Mouse (Mus musculus): ENCODE results near the gene Npff. TPM values are rescaled to one million over a fixed set of nuclear protein-coding genes. Genes with fewer than 3 reads are reported as not detected.

The Npff gene
- 2.4 and 2.5 TPM in 2 replicates for polyA plus RNA-seq (2015; fragmentation: Nextera tagmentation; extraction: Ambion mirVana)

DNA sequence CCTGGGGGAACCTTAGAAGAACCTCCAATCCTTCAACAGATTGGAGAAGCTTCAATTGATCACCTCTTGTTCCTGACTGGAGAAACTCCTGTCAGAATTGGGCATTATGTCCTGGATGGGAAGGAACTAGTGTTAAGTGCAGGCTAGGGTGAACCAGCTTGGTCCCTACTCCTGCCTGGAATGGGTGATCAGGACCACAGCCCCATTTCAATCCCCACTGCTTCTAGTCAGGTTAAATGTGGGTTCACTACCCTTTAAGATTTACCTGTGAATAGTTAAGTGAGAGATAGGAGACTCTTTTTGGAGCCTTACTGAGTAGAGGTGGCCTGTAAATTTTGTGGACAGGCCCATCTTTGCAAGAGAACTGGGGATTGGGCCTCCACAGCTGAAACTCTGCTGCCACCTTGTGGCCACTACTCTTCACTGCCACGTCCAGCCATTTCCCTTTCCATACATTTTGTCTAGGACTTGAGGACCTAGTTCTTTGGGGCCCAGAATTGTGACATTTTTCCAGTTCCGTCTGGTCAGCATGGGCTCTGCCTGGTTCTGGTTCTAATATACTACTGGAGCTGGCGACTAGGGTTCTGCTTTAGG lies at the start of gene Npff:
Gene Npff, minus strand, starts transcription at position 51 of the 594 bp plus-strand sequence.
- Histone ChIP-seq H3K4me2 (replicated peaks) (no peak within 1 kb of the TSS), H3K9me3 (no peaks in the 10 kb centered on the region), H3K9ac (replicated peaks) (no peak within 1 kb of the TSS), H3K36me3 (peaks cover 59% of the 10 kb centered on the region), H3K27ac (replicated peaks) (0 out of 2 replicates have a peak within 1 kb of the TSS, but pooled peaks have one; percentile 29), H3K27me3 (no peaks in the 10 kb centered on the region), H3K4me3 (no peak within 1 kb of the TSS), H3K4me1 (peaks cover 2% of the 10 kb centered on the region; the same call in 1 of the 2 replicates)
- peak; percentile 34 for ATAC-seq (replicated peaks)
- WGBS, result 5% methylated on average over 3 of the region's 3 CpGs

- Histone ChIP-seq H3K4me1 (0 out of 2 replicates have a peak, but pooled peaks cover 2% of the 10 kb centered on the region), H3K4me3 (no peak overlapping the region), H3K27me3 (no peaks in the 10 kb centered on the region), H3K9me3 (no peaks in the 10 kb centered on the region), H3K36me3 (no peaks in the 10 kb centered on the region), H3K27ac (replicated peaks) (peak overlapping the region; percentile 3), H3K4me2 (replicated peaks) (no peak overlapping the region), H3K9ac (replicated peaks) (no peak overlapping the region)
- WGBS, result 80% methylated on average over 3 of the region's 3 CpGs
- no peak for ATAC-seq (replicated peaks)
These were observed 47.3 kb upstream of the Npff start for GRCm38 (mm10) chr15:102572081-102572480.

DNA sequence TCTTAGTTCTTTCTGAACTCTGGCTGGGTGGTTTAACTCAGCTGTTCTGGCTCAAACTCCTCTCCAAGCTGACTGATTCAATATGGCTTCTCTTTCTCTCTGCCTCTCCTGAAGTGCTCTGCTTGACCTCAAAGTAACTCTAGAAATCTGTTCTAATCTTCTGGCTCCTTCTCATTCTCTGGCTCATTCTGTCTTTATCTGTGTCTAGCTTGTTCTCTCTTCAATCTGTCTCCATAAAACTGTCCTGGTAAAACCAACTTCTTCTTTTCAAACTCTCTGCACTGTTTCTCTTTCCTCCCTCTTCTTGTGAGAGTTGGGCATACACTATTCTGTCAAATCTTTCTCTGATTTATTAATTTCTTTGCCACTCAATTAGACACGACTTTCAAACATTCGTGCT lies 43.1 kb upstream of the Npff start:
- no peak overlapping the region for H3K27ac ChIP-seq (replicated peaks)
- H3K27me3 ChIP-seq, result no peaks in the 10 kb centered on the region
- no peak overlapping the region for H3K9ac ChIP-seq (replicated peaks)
- ATAC-seq (replicated peaks), result no peak
- no peak overlapping the region for H3K4me2 ChIP-seq (replicated peaks)
- H3K9me3 ChIP-seq, result no peaks in the 10 kb centered on the region
- no peaks in the 10 kb centered on the region for H3K4me1 ChIP-seq
- no peaks in the 10 kb centered on the region for H3K36me3 ChIP-seq
- no peak overlapping the region for H3K4me3 ChIP-seq
- 92% methylated on average over 2 of the region's 2 CpGs for WGBS

- peaks cover 7% of the 10 kb centered on the region; the same call in 1 of the 2 replicates for H3K36me3 ChIP-seq
- WGBS, result 54% methylated on average over 5 of the region's 5 CpGs
These were observed 38.9 kb upstream of the Npff start for GRCm38 (mm10) chr15:102563681-102564080.

GRCm38 (mm10) chr15:102563061-102563460 lies 38.3 kb upstream of the Npff start:
- no peak overlapping the region for H3K4me2 ChIP-seq (replicated peaks)

More at GRCm38 (mm10) chr15:102563681-102564080, 38.9 kb upstream of the Npff start:
- Histone ChIP-seq H3K4me1 (no peaks in the 10 kb centered on the region), H3K27ac (replicated peaks) (no peak overlapping the region), H3K4me3 (no peak overlapping the region), H3K27me3 (no peaks in the 10 kb centered on the region), H3K9me3 (no peaks in the 10 kb centered on the region), H3K4me2 (replicated peaks) (no peak overlapping the region), H3K9ac (replicated peaks) (no peak overlapping the region)
- no peak for ATAC-seq (replicated peaks)

DNA sequence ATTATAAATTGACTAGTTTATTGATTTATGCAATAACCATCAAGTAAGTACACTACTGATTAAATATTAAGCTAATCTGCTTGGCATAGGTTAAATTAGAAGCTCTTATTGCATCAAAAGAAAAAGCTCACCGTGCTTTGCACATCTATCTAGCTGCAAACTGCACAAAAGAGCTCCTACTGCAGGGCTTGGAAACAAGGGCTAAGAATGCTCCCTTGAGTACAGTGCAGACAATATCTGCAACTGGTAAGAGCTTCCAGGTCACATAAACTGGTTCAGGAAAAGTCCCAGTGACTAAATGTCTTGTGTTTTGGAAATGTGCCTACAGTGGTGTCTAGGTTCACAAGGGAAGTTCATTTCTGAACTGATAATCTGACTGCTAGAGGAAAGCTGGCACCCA lies 37.7 kb upstream of the Npff start:
- no peak for ATAC-seq (replicated peaks)
- no peak overlapping the region for H3K4me2 ChIP-seq (replicated peaks)
- no peaks in the 10 kb centered on the region for H3K4me1 ChIP-seq
- 85% methylated on average over 1 of the region's 1 CpGs for WGBS
- H3K9me3 ChIP-seq, result no peaks in the 10 kb centered on the region
- no peaks in the 10 kb centered on the region for H3K27me3 ChIP-seq
- peaks cover 7% of the 10 kb centered on the region; the same call in 1 of the 2 replicates for H3K36me3 ChIP-seq
- peak overlapping the region; percentile 1; the same call in 1 of the 2 replicates for H3K27ac ChIP-seq (replicated peaks)
- H3K9ac ChIP-seq (replicated peaks), result no peak overlapping the region
- H3K4me3 ChIP-seq, result no peak overlapping the region

More at GRCm38 (mm10) chr15:102563061-102563460, 38.3 kb upstream of the Npff start:
- ATAC-seq (replicated peaks), result no peak
- no peaks in the 10 kb centered on the region for H3K27me3 ChIP-seq
- peak overlapping the region; percentile 1; the same call in 1 of the 2 replicates for H3K27ac ChIP-seq (replicated peaks)
- no peak overlapping the region for H3K4me3 ChIP-seq
- H3K9me3 ChIP-seq, result no peaks in the 10 kb centered on the region
- H3K4me1 ChIP-seq, result no peaks in the 10 kb centered on the region
- peaks cover 7% of the 10 kb centered on the region; the same call in 1 of the 2 replicates for H3K36me3 ChIP-seq
- H3K9ac ChIP-seq (replicated peaks), result no peak overlapping the region
- 84% methylated on average over 3 of the region's 3 CpGs for WGBS

DNA sequence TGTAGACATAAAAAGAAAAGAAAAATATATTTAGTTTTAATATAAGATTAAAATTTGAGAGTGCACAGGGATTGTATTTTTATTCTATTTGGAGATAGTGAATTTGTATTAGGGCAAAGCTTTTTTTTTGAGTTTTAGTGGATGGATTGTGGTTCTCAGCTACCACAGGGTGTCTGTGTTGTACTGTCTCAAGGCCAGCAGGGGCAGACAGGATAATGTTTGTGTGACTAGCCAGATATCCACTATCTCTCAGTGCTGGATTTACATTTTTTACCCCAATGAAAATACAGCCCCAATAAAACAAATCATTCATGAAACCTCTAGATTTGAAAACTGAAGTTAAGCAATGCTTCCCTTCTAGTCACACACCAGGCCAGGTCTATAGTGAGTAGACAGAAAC lies 32.8 kb upstream of the Npff start:
- Histone ChIP-seq H3K9ac (replicated peaks) (no peak overlapping the region), H3K27ac (replicated peaks) (no peak overlapping the region), H3K4me3 (no peak overlapping the region), H3K4me2 (replicated peaks) (no peak overlapping the region), H3K27me3 (no peaks in the 10 kb centered on the region), H3K9me3 (no peaks in the 10 kb centered on the region), H3K4me1 (no peaks in the 10 kb centered on the region), H3K36me3 (peaks cover 29% of the 10 kb centered on the region)
- no peak for ATAC-seq (replicated peaks)

DNA sequence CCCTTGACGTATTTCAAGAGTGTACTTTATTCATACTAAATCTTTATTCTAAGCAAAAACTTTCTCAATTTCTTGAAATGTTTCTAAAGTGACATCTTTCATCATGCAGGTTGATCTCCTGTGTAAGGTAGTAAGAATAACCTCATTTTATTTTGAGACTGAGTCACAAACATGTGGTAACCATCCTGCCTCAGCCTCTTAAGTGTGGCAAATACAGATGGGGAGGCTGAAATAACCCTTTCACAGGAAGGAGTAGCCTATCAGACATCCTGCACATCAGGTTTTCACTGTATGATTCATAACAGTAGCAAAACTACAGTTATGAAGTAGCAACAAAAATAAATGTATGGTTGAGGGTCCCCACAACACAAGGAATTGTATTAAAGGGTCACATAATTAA lies 30.8 kb upstream of the Npff start:
- Histone ChIP-seq H3K27me3 (no peaks in the 10 kb centered on the region), H3K9me3 (no peaks in the 10 kb centered on the region), H3K36me3 (peaks cover 43% of the 10 kb centered on the region), H3K4me2 (replicated peaks) (no peak overlapping the region), H3K27ac (replicated peaks) (no peak overlapping the region), H3K4me3 (no peak overlapping the region), H3K9ac (replicated peaks) (no peak overlapping the region), H3K4me1 (no peaks in the 10 kb centered on the region)
- WGBS, result 96% methylated on average over 1 of the region's 1 CpGs
- ATAC-seq (replicated peaks), result no peak

GRCm38 (mm10) chr15:102552599-102552998 lies 27.9 kb upstream of the Npff start:
- no peak overlapping the region for H3K4me2 ChIP-seq (replicated peaks)
- WGBS, result 94% methylated on average over 5 of the region's 5 CpGs
- H3K27ac ChIP-seq (replicated peaks), result no peak overlapping the region
- no peak overlapping the region for H3K4me3 ChIP-seq
- no peak overlapping the region for H3K9ac ChIP-seq (replicated peaks)
- H3K36me3 ChIP-seq, result peaks cover 43% of the 10 kb centered on the region
- peaks cover under 1% of the 10 kb centered on the region; the same call in 1 of the 2 replicates for H3K4me1 ChIP-seq
- H3K9me3 ChIP-seq, result no peaks in the 10 kb centered on the region
- no peaks in the 10 kb centered on the region for H3K27me3 ChIP-seq
- ATAC-seq (replicated peaks), result no peak

GRCm38 (mm10) chr15:102547478-102547877 lies 22.7 kb upstream of the Npff start:
- peak overlapping the region; percentile 89 for H3K27ac ChIP-seq (replicated peaks)

GRCm38 (mm10) chr15:102546677-102547427 lies 22.1 kb upstream of the Npff start:
- ATAC-seq (replicated peaks), result peak; percentile 89
- 62% methylated on average over 3 of the region's 3 CpGs for WGBS
- Histone ChIP-seq H3K4me3 (no peak overlapping the region), H3K9ac (replicated peaks) (no peak overlapping the region), H3K4me2 (replicated peaks) (no peak overlapping the region), H3K27me3 (no peaks in the 10 kb centered on the region), H3K27ac (replicated peaks) (peak overlapping the region; percentile 89), H3K4me1 (peaks cover 15% of the 10 kb centered on the region), H3K9me3 (no peaks in the 10 kb centered on the region), H3K36me3 (peaks cover 42% of the 10 kb centered on the region)

More at GRCm38 (mm10) chr15:102547478-102547877, 22.7 kb upstream of the Npff start:
- H3K4me2 ChIP-seq (replicated peaks), result no peak overlapping the region
- WGBS, result 54% methylated on average over 3 of the region's 3 CpGs
- H3K9ac ChIP-seq (replicated peaks), result no peak overlapping the region
- peak; percentile 71 for ATAC-seq (replicated peaks)
- no peaks in the 10 kb centered on the region for H3K27me3 ChIP-seq
- H3K9me3 ChIP-seq, result no peaks in the 10 kb centered on the region
- no peak overlapping the region for H3K4me3 ChIP-seq
- H3K4me1 ChIP-seq, result peaks cover 15% of the 10 kb centered on the region
- H3K36me3 ChIP-seq, result peaks cover 43% of the 10 kb centered on the region

DNA sequence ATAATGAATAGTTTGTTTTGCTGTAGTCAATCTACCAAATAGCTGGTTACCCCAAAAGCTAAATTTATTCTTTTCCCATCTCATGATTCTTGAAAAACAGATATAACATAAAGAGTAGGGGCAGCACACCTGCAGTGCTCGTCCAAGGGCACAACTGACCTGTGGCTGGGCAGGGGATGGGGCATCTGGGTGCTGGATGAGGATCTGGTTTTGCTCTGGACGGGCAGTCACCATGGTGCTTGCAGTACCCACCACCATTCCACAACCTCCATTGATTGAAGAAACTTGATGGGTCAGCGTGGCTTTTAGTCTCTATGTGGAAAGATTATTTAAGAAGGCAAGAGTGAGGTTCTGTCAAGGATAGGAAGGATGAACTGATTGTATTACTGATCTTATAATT lies 21.5 kb upstream of the Npff start:
- peak; percentile 24; the same call in 1 of the 2 replicates for ATAC-seq (replicated peaks)
- 80% methylated on average over 3 of the region's 3 CpGs for WGBS
- Histone ChIP-seq H3K9ac (replicated peaks) (no peak overlapping the region), H3K4me1 (peaks cover 15% of the 10 kb centered on the region), H3K36me3 (peaks cover 38% of the 10 kb centered on the region), H3K27ac (replicated peaks) (peak overlapping the region; percentile 89), H3K4me3 (no peak overlapping the region), H3K4me2 (replicated peaks) (no peak overlapping the region), H3K9me3 (no peaks in the 10 kb centered on the region), H3K27me3 (no peaks in the 10 kb centered on the region)

Measured in forebrain, embryonic 15.5 days (tissue).